Mouse (Mus musculus): ENCODE results near the gene Cd163. TPM values are rescaled to one million over a fixed set of nuclear protein-coding genes. Genes with fewer than 3 reads are reported as not detected.

Cd163 gene
- total RNA-seq, 2 experiments from 2014 or later, result 2.2 to 2.3 TPM

- no peak for DNase-seq
- intact Hi-C loops (cut with DNase I), result no loop called here
These were observed 54.5 kb downstream of the Cd163 start for GRCm38 (mm10) chr6:124358953-124359352.

- DNase-seq, result no peak
- intact Hi-C loops (cut with DNase I), result no loop called here
These were observed 56.1 kb downstream of the Cd163 start for GRCm38 (mm10) chr6:124360549-124360948.

DNA sequence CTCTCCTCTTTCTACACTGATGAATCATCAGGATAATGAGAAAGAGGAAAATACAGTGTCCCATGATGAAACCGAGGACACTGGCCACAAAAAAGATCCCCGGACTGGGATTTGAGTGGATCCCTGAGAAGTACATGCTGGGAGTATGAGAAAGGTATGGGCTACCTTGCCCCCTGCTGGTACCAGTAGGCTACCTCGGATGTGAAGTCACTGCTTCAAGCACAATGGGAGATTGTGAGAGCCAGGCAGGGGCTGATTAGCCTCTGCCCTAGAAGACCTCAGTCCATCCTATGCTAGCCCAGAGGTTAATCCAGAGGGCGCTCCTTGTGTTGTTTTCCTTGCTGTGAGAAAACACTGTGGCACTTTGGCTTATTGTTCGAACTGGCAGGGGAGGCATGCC lies 59.9 kb downstream of the Cd163 start:
- no peak for DNase-seq
- intact Hi-C loops (cut with DNase I), result no loop called here

GRCm38 (mm10) chr6:124373584-124374206 lies 69.2 kb downstream of the Cd163 start:
- DNase-seq, result no peak
- intact Hi-C loops (cut with DNase I), result loop anchor here (10.0 kb wide), 1 partner anchor 1489 kb away; no protein-coding TSS in a partner anchor

GRCm38 (mm10) chr6:124374683-124375082 lies 70.2 kb downstream of the Cd163 start:
- no peak for DNase-seq
- intact Hi-C loops (cut with DNase I), result loop anchor here (5.0 to 10.0 kb wide), 2 partner anchors 112 to 1490 kb away; no protein-coding TSS in a partner anchor

GRCm38 (mm10) chr6:124375435-124375884 lies 71.0 kb downstream of the Cd163 start:
- intact Hi-C loops (cut with DNase I), result loop anchor here (5.0 to 10.0 kb wide), 2 partner anchors 113 to 1491 kb away; no protein-coding TSS in a partner anchor
- DNase-seq, result no peak

- intact Hi-C loops (cut with DNase I), result loop anchor here (5.0 to 10.0 kb wide), 2 partner anchors 114 to 1492 kb away; no protein-coding TSS in a partner anchor
These were observed 71.9 kb downstream of the Cd163 start for GRCm38 (mm10) chr6:124376311-124376710.

DNA sequence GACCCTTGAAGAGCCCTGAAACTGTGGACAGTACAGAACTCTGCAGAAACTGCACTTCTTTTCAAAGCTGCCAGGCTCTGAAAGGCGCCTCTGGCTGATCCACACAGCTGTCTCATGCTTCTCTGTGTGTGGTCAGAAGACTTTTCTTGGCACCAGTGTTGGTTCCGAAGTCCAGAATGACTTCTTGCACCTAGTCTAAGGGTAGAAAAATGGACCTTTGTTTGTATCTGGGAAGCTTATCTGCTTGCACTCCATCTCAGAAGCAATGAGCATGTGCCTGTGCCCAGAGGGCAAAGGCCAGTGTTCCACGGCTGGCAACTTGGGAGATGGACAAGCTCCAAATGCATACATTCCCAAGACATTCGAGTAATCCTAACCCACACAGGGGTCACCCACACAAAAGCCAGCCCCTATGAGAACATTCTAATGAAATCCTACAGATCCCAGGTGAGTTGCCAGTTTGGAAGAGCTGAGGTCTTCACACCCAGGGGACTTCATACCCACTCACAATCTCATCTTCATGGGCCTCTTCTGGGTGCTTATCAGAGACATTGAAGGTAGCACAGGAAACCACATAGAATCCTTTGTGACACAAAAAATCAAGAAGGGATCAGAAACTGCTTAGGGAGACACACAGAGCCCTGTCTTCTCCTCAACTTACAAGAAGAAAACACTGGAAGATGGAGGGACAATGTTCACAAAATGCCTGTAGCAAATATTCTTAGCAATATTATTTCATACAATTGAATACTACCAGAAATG lies 73.2 kb downstream of the Cd163 start:
- no peak for DNase-seq
- intact Hi-C loops (cut with DNase I), result loop anchor here (5.0 to 10.0 kb wide), 2 partner anchors 115 to 1493 kb away; no protein-coding TSS in a partner anchor

More at GRCm38 (mm10) chr6:124376311-124376710, 71.9 kb downstream of the Cd163 start:
- no peak for DNase-seq

GRCm38 (mm10) chr6:124379331-124379730 lies 74.9 kb downstream of the Cd163 start:
- peak; percentile 52 for DNase-seq
- intact Hi-C loops (cut with DNase I), result loop anchor here (5.0 to 10.0 kb wide), 2 partner anchors 117 to 1495 kb away; no protein-coding TSS in a partner anchor

Other genes starting within 250 kb of the Cd163 start
- gene Vmn2r27, start 72.8 kb upstream of the Cd163 start, total RNA-seq (2021), result not detected
- gene Pex5, start 110.4 kb downstream of the Cd163 start, total RNA-seq (2021), result 10 to 100 TPM; 80.4 to 82.4 TPM
- 100 to 1,000 TPM; 173 to 211 TPM for gene Clstn3, start 160.1 kb downstream of the Cd163 start, total RNA-seq (2021)
- gene C1rl, start 188.5 kb downstream of the Cd163 start, total RNA-seq (2021), result under 1 TPM; 0.18 to 0.20 TPM
- under 1 TPM; 0.38 to 0.62 TPM for gene C1ra, start 207.7 kb downstream of the Cd163 start, total RNA-seq (2021)
- 1 to 10 TPM in 1 of 2 experiments, under 1 TPM in 1; 0.28 to 1.1 TPM for gene C1s1, start 237.7 kb downstream of the Cd163 start, total RNA-seq (2021)

Measured in left cerebral cortex, postnatal 4 days (tissue).